Mouse (Mus musculus): ENCODE results near the gene Gm904. TPM values are rescaled to one million over a fixed set of nuclear protein-coding genes. Genes with fewer than 3 reads are reported as not detected.
"Not testable (repeated sequence)": the region's sequence is repeated elsewhere in the genome, so short reads cannot be mapped to it uniquely, and the experiment has no call there.

Gm904 gene
- polyA plus RNA-seq (2011; ENCODE audit: insufficient read depth, insufficient read length, low replicate concordance, missing spikeins) = not detected in 2 replicates

- H3K27ac ChIP-seq (ENCODE audit: control insufficient read depth, insufficient read depth, low read depth, low read length, poor library complexity); H3K4me3 ChIP-seq (replicated peaks; ENCODE audit: control insufficient read depth, low read depth, low read length); H3K4me1 ChIP-seq (ENCODE audit: control insufficient read depth, insufficient read depth, low read length): not testable (repeated sequence)
These were observed at the start of gene Gm904 for GRCm38 (mm10) chr13:50642928-50643327. Gm904 (plus strand) TSS chr13:50643228.

GRCm38 (mm10) chr13:50648771-50649170 lies 5.7 kb downstream of the Gm904 start:
- H3K27ac ChIP-seq (ENCODE audit: control insufficient read depth, insufficient read depth, low read depth, low read length, poor library complexity); H3K4me1 ChIP-seq (ENCODE audit: control insufficient read depth, insufficient read depth, low read length); H3K4me3 ChIP-seq (replicated peaks; ENCODE audit: control insufficient read depth, low read depth, low read length): not testable (repeated sequence)
- 71% methylated on average over 2 of the region's 2 CpGs for whole genome bisulfite sequencing

Other genes with a start within 250 kb of the Gm904 start
- gene Fbxw17, start 225.4 kb upstream of the Gm904 start, polyA plus RNA-seq (2011; ENCODE audit: insufficient read depth, insufficient read length, low replicate concordance, missing spikeins) = 7.0 and 15.8 TPM in 2 replicates
- gene Gm47429, start 199.3 kb upstream of the Gm904 start, polyA plus RNA-seq (2011; ENCODE audit: insufficient read depth, insufficient read length, low replicate concordance, missing spikeins) = not detected in 2 replicates
- not detected in 2 replicates for gene Nutm2, start 175.9 kb upstream of the Gm904 start, polyA plus RNA-seq (2011; ENCODE audit: insufficient read depth, insufficient read length, low replicate concordance, missing spikeins)
- gene Gm8765, start 55.1 kb downstream of the Gm904 start, polyA plus RNA-seq (2011; ENCODE audit: insufficient read depth, insufficient read length, low replicate concordance, missing spikeins) = not detected in 2 replicates

Data from bone marrow, adult 2 months (tissue).